In the genomic region with DNA sequence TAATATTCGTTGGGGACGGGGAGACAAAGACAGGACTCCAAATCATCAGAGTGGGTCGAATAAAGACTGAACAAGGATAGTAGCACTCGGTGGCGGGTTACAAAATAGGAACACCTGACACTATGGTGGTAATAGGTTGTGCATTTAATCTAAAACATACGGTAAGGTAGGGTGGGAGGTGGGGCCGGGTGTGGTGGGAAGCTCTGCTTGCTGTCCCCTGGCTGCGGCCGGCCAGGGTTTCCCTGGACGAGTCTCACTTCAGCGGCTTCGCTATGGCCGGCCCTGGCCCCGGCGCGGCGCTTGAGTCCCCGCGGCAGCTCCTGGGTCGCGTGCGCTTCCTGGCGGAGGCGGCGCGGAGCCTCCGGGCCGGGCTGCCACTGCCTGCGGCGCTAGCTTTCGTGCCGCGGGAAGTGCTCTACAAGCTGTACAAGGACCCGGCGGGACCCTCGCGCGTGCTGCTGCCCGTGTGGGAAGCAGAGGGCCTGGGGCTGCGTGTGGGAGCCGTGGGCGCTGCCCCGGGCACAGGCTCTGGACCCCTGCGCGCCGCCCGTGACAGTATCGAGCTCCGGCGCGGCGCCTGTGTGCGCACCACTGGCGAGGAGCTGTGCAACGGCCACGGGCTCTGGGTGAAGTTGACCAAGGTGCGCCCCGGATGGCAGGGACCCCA, we compare ENCODE assay signal across 8 mouse cellular contexts. TPM values are rescaled to one million over a fixed set of nuclear protein-coding genes. Genes with fewer than 3 reads are reported as not detected.
DNase-seq lines count a peak whose midpoint lies in the region; ATAC-seq lines count a peak whose summit lies in the region.

A gene (plus strand): TSS at position 187 of the 667 bp plus-strand sequence.

- H3K27me3 ChIP-seq in forebrain, embryonic 16.5 days (replicated peaks; ENCODE audit: control insufficient read depth, insufficient read depth, low read length), result no peaks in the 10 kb centered on the region
- H3K27me3 ChIP-seq in hindbrain, embryonic 10.5 days (ENCODE audit: insufficient read depth, poor library complexity, severe bottlenecking), result peaks cover 11% of the 10 kb centered on the region

- H3K9me3 ChIP-seq in forebrain, embryonic 16.5 days (ENCODE audit: control insufficient read depth, low read length), result no peaks in the 10 kb centered on the region
- H3K9me3 ChIP-seq in hindbrain, embryonic 10.5 days, result no peaks in the 10 kb centered on the region

- ATAC-seq in forebrain, embryonic 16.5 days, result peak; percentile 69

- H3K4me3 ChIP-seq in forebrain, embryonic 16.5 days (replicated peaks; ENCODE audit: low read length), result peak within 1 kb of the TSS; percentile 87
- H3K4me3 ChIP-seq in hindbrain, embryonic 10.5 days, result peak within 1 kb of the TSS; percentile 90

- under 1% methylated on average over 58 of the region's 58 CpGs for WGBS in forebrain, embryonic 16.5 days
- under 1% methylated on average over 58 of the region's 58 CpGs for WGBS in hindbrain, embryonic 10.5 days

- peaks cover 33% of the 10 kb centered on the region for H3K4me1 ChIP-seq in forebrain, embryonic 16.5 days (replicated peaks; ENCODE audit: control insufficient read depth, insufficient read depth, low read length)
- peaks cover 36% of the 10 kb centered on the region for H3K4me1 ChIP-seq in hindbrain, embryonic 10.5 days (replicated peaks)

- peak within 1 kb of the TSS; percentile 86 for H3K27ac ChIP-seq in forebrain, embryonic 16.5 days (ENCODE audit: low read length)
- H3K27ac ChIP-seq in hindbrain, embryonic 10.5 days, result peak within 1 kb of the TSS; percentile 85

- H3K9ac ChIP-seq in forebrain, embryonic 16.5 days (replicated peaks; ENCODE audit: low read depth, low read length), result peak within 1 kb of the TSS; percentile 85

- peak within 1 kb of the TSS; percentile 96 for H3K4me2 ChIP-seq in forebrain, embryonic 16.5 days (ENCODE audit: low read length)

- H3K36me3 ChIP-seq in forebrain, embryonic 16.5 days (ENCODE audit: control insufficient read depth, insufficient read depth), result peaks cover 12% of the 10 kb centered on the region
- peaks cover 29% of the 10 kb centered on the region for H3K36me3 ChIP-seq in hindbrain, embryonic 10.5 days

- DNase-seq in NIH3T3 (ENCODE audit: low read depth), result peak; percentile 80
- DNase-seq in cerebellum, adult 11-12 months, result peak; percentile 48
- DNase-seq in hindbrain, embryonic 10.5 days (ENCODE audit: low spot score), result peak; percentile 79
- peak; percentile 40 for DNase-seq in layer of hippocampus, adult 9-10 months (ENCODE audit: low spot score)
- peak; percentile 65 for DNase-seq in lung, postnatal 14 days
- DNase-seq in ovary, postnatal 36 days (ENCODE audit: low spot score), result peak; percentile 59
- DNase-seq in urinary bladder, postnatal 25 days (ENCODE audit: low spot score), result peak; percentile 40

RNA-seq across cellular contexts. Expression of the gene that starts here (rescaled TPM):
- polyA plus RNA-seq in forebrain, embryonic 16.5 days (2015; fragmentation: Nextera tagmentation; extraction: Ambion mirVana), result 27.4 and 27.7 TPM in 2 replicates
- polyA plus RNA-seq in hindbrain, embryonic 10.5 days (2016; fragmentation: Nextera tagmentation; extraction: Ambion mirVana), result 11.3 and 15.4 TPM in 2 replicates

Comparison
In these comparisons a context has a peak if more than half of its experiments do, and no peak if none do; other contexts are left out.
1. Peak in every context shown above with its lines: DNase-seq, ATAC-seq, H3K4me3 ChIP-seq and H3K27ac ChIP-seq.